Mouse (Mus musculus) intestine, postnatal 0 days (tissue): ENCODE measurements around the gene Gm1113. TPM values are rescaled to one million over a fixed set of nuclear protein-coding genes. Genes with fewer than 3 reads are reported as not detected.
A peak's percentile ranks its signal among the peaks of the same experiment; 100 is the strongest.

Experiments used
- ATAC-seq: fragments of 200-750 bp; cut with Nextera tagmentation; 2 replicates; pipeline ENCODE4 v1.8.0; 2017; ENCODE audit warnings: mild to moderate bottlenecking, moderate TSS enrichment, moderate library complexity
- H3K27ac ChIP-seq: fragments of 300-500 bp; sonication (generic); 2 replicates; pipeline ENCODE4 v1.5.1; 2014; ENCODE audit warnings: mild to moderate bottlenecking, low read depth, low read length, moderate library complexity
- H3K27me3 ChIP-seq: fragments of 300-500 bp; sonication (generic); replicated peaks from 2 replicates; pipeline ENCODE4 v1.6.1; 2014; ENCODE audit warnings: low read length, mixed read lengths; ENCODE audit not compliant: control insufficient read depth, insufficient read depth
- H3K36me3 ChIP-seq: fragments of 300-500 bp; sonication (generic); 2 replicates; pipeline ENCODE4 v1.6.1; 2014; ENCODE audit warnings: mild to moderate bottlenecking, moderate library complexity; ENCODE audit not compliant: control insufficient read depth, insufficient read depth
- H3K4me1 ChIP-seq: fragments of 300-500 bp; sonication (generic); replicated peaks from 2 replicates; pipeline ENCODE4 v1.6.1; 2014; ENCODE audit warnings: antibody characterized with exemption, low read length, mixed read lengths; ENCODE audit not compliant: control insufficient read depth, insufficient read depth
- H3K4me2 ChIP-seq: fragments of 300-500 bp; sonication (generic); replicated peaks from 2 replicates; pipeline ENCODE4 v1.6.1; 2014; ENCODE audit warnings: low read depth, mild to moderate bottlenecking, moderate library complexity
- H3K4me3 ChIP-seq: fragments of 300-500 bp; sonication (generic); 2 replicates; pipeline ENCODE4 v1.5.1; 2014; ENCODE audit warnings: low read depth, low read length
- H3K9ac ChIP-seq: fragments of 300-500 bp; sonication (generic); 2 replicates; pipeline ENCODE4 v1.6.1; 2014; ENCODE audit warnings: mild to moderate bottlenecking, low read depth, low read length
- H3K9me3 ChIP-seq: fragments of 300-500 bp; sonication (generic); 2 replicates; pipeline ENCODE4 v1.6.1; 2016; ENCODE audit warnings: mixed run types; ENCODE audit not compliant: control insufficient read depth
- CTCF ChIP-seq: sonication (generic); IDR thresholded peaks from 2 replicates; pipeline ENCODE4 v1.5.1; 2016; ENCODE audit warnings: low read depth, mild to moderate bottlenecking, control low read depth, antibody characterized with exemption, moderate library complexity
- WGBS: fragments of 180-500 bp; shearing (Covaris S2); extraction: QIAGEN DNeasy Blood & Tissue Kit; methylation state at CpG from one replicate; pipeline ENCODE4 v1.1.7; 2014; 5-methylcytosine and 5-hydroxymethylcytosine counted together
- polyA plus RNA-seq: library from polyadenylated mRNA; unstranded; fragments of >200 nt; fragmentation: Nextera tagmentation; extraction: Ambion mirVana; gene quantifications from 2 replicates; pipeline ENCODE4 v1.2.1, GENCODE M21; 2015

The Gm1113 gene
- polyA plus RNA-seq, 1 experiment from 2014 or later: not detected

DNA sequence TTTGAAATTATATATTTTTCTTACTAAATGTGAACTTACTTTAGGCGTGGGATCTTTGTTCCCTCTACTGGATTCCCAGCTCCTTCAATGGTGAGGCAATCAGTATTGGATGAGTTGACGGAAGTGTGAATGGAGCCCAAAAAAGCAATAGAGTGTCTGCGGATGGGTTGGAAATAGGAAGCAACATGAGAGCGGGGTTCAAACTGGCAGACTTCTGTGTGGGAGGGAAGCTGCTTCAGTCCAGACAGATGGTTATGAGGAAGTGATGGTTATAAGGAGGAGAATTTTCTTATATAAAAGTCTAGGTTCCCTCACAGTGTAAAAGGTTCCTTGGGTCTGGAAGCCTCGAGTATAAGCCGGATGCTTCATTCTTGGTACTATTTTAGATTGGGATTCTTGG is 38.6 kb downstream of the Gm1113 start:
- Histone ChIP-seq H3K27ac (no peak overlapping the region), H3K4me2 (no peak overlapping the region), H3K9me3 (no peaks in the 10 kb centered on the region), H3K4me3 (no peak overlapping the region), H3K36me3 (peaks cover 24% of the 10 kb centered on the region), H3K27me3 (no peaks in the 10 kb centered on the region), H3K9ac (no peak overlapping the region), H3K4me1 (no peaks in the 10 kb centered on the region)
- ATAC-seq: no peak
- TF ChIP-seq CTCF: no peak
- WGBS: 94% methylated on average over 6 of the region's 6 CpGs

DNA sequence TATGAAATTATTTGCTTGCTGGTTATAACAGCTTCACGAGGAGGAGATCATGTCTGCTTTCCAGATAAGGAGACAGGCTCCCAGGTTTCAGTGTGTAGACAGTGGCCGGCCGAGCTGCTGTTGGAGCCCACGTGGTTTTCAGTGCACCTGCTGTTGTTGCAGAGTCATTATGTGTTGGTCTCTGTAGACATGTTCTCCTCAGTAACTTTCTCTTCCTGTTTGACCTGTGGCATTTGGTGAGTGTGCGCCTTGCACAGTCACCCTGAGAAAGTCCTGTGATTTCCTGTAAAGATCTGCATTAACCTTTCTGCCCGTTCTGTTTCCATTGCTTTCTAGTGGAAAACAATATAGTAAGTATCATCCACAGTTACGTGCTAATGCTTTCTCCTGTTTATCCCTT is 42.7 kb downstream of the Gm1113 start:
- H3K9ac ChIP-seq: no peak overlapping the region
- H3K9me3 ChIP-seq: no peaks in the 10 kb centered on the region
- TF ChIP-seq CTCF: no peak
- H3K27me3 ChIP-seq: no peaks in the 10 kb centered on the region
- WGBS: 78% methylated on average over 7 of the region's 7 CpGs
- no peaks in the 10 kb centered on the region for H3K4me1 ChIP-seq
- H3K4me2 ChIP-seq: no peak overlapping the region
- no peak overlapping the region for H3K4me3 ChIP-seq
- ATAC-seq: no peak
- peaks cover 17% of the 10 kb centered on the region for H3K36me3 ChIP-seq
- H3K27ac ChIP-seq: no peak overlapping the region

DNA sequence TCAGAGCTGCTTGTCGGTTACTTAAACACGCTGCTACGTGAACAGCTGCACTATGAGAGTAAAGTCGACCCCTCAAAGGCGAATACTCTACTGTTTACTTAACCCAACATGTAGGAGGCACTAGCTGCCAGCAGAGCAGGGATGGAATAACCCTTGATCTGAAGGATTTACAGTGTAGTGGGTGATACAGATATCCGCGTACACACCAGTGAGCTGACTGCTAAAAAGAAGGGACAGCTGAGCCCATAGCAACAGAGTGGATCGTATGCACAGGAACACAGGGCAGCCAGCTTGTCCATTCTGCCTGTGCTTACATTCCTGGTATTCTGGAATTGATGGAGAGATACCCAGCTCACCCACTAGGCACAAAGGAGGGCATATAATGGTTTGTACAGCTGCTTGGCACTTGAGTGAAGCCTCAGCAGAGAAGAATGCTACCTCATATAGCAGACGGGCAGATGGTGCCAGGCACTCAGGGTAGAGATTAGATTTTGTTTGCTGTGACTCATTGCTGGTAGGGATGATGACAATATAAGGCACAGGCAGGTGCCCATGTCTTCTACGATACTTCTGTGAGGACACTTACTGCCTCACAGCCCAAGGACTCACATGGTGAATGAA is 43.9 kb downstream of the Gm1113 start:
- no peak for TF ChIP-seq CTCF
- H3K9me3 ChIP-seq: no peaks in the 10 kb centered on the region
- H3K4me2 ChIP-seq: no peak overlapping the region
- H3K4me1 ChIP-seq: no peaks in the 10 kb centered on the region
- no peak for ATAC-seq
- peaks cover 17% of the 10 kb centered on the region for H3K36me3 ChIP-seq
- H3K27me3 ChIP-seq: no peaks in the 10 kb centered on the region
- 67% methylated on average over 10 of the region's 10 CpGs for WGBS
- no peak overlapping the region for H3K9ac ChIP-seq
- H3K27ac ChIP-seq: no peak overlapping the region
- no peak overlapping the region for H3K4me3 ChIP-seq

DNA sequence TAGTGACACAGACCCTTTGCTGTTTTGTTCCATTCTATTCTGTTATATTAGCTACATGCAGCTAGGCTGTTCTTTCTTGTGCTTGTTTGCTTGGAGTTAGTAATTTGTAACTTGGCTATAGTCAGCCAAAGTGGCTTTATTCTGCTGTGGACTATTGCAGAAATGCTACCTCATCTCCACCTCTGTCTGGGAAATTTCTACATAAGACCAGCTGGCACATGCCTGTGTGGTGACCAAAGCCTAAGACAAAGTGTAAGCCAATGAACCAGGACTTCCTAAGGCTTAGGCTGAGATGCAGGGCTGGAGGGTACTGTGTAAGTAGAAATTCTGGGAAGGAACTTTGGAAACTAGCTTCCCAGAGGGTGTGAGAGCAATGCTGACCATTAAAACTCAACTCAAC is 49.2 kb downstream of the Gm1113 start:
- Histone ChIP-seq H3K9me3 (no peaks in the 10 kb centered on the region), H3K4me3 (no peak overlapping the region), H3K27ac (no peak overlapping the region), H3K4me1 (no peaks in the 10 kb centered on the region), H3K27me3 (no peaks in the 10 kb centered on the region), H3K9ac (no peak overlapping the region), H3K4me2 (no peak overlapping the region), H3K36me3 (peaks cover 11% of the 10 kb centered on the region; the same call in 1 of the 2 replicates)
- no peak for ATAC-seq
- TF ChIP-seq CTCF: no peak

DNA sequence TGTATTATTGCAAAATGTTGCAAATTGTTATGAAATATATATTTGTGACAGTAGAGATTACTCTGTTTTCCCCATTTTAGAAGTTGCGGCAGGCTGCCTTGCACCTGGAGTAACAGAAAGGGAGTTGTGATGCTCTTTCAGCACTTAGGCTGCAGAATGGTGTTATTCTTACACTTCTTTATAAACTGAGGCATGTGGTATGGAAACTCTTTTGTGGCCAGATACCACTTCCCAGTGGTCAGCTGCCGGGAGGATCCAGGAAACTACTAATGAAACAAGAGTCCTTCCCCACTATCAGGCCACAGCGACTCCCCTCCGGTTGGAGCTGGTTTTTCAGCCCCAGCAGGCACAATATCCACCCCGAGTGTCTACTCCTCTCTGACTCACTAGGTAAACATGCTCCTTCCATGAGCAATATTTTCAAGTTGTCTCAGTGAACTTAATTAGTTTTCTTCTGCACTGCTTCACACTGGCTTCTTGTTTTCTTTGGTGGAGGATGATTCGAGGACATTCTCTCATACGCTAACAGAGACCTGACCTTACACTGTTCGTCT is 50.7 kb downstream of the Gm1113 start:
- no peak overlapping the region for H3K9ac ChIP-seq
- H3K9me3 ChIP-seq: no peaks in the 10 kb centered on the region
- WGBS: 36% methylated on average over 8 of the region's 8 CpGs
- TF ChIP-seq CTCF: no peak
- no peak overlapping the region for H3K4me3 ChIP-seq
- no peak overlapping the region for H3K4me2 ChIP-seq
- H3K4me1 ChIP-seq: no peaks in the 10 kb centered on the region
- peak; percentile 69; the same call in 1 of the 2 replicates for ATAC-seq
- no peaks in the 10 kb centered on the region for H3K27me3 ChIP-seq
- peaks cover 16% of the 10 kb centered on the region; the same call in 1 of the 2 replicates for H3K36me3 ChIP-seq
- no peak overlapping the region for H3K27ac ChIP-seq

DNA sequence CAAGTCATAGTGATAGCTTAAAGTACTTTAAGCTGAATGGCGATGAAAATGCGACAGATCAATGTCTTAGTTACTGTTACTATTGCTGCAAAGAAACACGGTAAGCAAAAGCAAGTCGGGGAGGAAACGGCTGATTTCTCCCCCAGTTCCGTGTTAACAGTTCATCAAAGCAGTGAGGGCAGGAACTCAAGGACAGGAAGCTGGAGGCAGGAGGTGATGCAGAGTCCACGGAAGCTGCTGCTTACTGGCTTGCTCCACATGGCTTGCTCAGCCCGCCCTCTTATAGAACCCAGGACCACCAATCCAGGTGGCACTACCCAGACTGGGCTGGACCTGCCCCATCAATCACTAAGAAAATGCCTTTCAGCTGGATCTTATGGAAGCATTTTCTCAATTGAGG is 58.5 kb downstream of the Gm1113 start:
- no peak for ATAC-seq
- H3K4me1 ChIP-seq: no peaks in the 10 kb centered on the region
- H3K27ac ChIP-seq: no peak overlapping the region
- peaks cover 27% of the 10 kb centered on the region for H3K36me3 ChIP-seq
- H3K9ac ChIP-seq: no peak overlapping the region
- no peaks in the 10 kb centered on the region for H3K27me3 ChIP-seq
- H3K4me2 ChIP-seq: no peak overlapping the region
- WGBS: 79% methylated on average over 8 of the region's 8 CpGs
- no peak for TF ChIP-seq CTCF
- no peaks in the 10 kb centered on the region for H3K9me3 ChIP-seq
- no peak overlapping the region for H3K4me3 ChIP-seq

Other genes starting within 250 kb of the Gm1113 start
- 1.9 and 2.4 TPM in 2 replicates for gene Cdon, start 97.1 kb downstream of the Gm1113 start, polyA plus RNA-seq
- 0.27 and 0.50 TPM in 2 replicates for gene Ddx25, start 40.3 kb upstream of the Gm1113 start, polyA plus RNA-seq
- 6.5 and 6.6 TPM in 2 replicates for gene Pus3, start 40.3 kb upstream of the Gm1113 start, polyA plus RNA-seq
- 0.27 and 0.31 TPM in 2 replicates for gene Pate2, start 52.0 kb upstream of the Gm1113 start, polyA plus RNA-seq
- 4.2 and 4.9 TPM in 2 replicates for gene Hyls1, start 52.1 kb upstream of the Gm1113 start, polyA plus RNA-seq
- gene Pate4, start 93.7 kb upstream of the Gm1113 start, polyA plus RNA-seq: not detected in 2 replicates
- gene Pate3, start 129.9 kb upstream of the Gm1113 start, polyA plus RNA-seq: not detected in 2 replicates
- not detected in 2 replicates for gene Pate1, start 169.1 kb upstream of the Gm1113 start, polyA plus RNA-seq
- not detected in 2 replicates for gene Gm17677, start 222.8 kb upstream of the Gm1113 start, polyA plus RNA-seq